Mouse (Mus musculus) MEL (cell line): ENCODE measurements at regions not wholly inside any gene's neighbourhood (a gene's known extent, or its start where the extent isn't known, plus 50 kb on each side); places are given as distances from the start of the nearest gene placed in this dataset.

Source experiments
- MAX ChIP-seq: IDR thresholded peaks from 2 replicates; pipeline ENCODE4 v1.6.1; 2011; ENCODE audit warnings: low read length, improper control_type of control experiment
- MAZ ChIP-seq: IDR thresholded peaks from 2 replicates; pipeline ENCODE4 v1.6.1; 2012; ENCODE audit warnings: low read depth, mild to moderate bottlenecking, inconsistent platforms, low read length, improper control_type of control experiment

DNA sequence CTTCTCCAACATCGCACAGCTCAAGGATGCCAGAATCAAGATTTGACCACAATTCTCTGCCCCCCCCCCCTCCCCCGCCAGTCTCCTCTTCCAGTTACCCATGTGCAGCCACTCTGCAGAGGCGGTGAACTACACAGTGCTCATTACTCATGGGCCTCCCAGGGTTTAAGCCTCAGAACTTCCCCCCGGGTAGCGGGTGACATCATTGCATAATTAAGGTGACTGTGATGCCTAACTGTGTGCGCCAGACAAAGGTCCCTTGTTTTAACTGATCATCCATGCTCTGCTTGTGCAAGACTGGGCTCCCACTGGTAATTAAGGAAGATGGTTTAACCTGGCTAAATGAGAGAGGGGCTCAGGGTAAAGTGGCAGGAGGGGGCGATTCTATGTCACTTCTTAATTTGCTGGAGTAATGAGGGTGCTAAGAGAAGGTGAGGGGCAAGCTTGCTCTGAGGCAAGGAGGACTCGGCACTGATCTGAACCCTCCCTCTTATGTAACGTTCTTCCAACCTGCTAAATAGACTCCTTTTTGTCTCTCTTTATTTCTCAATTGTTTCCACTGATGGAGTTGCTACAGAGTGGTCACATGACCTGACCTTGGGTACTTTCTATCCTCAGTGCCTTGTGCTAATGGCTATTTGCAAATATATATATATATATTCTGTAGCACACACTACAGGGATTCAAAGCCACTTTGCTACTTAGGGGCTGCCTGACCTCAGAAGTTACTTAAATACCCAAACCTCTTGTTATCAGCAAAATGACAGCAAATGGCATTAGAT is 126.2 kb downstream of the Gas1 start:
- TF ChIP-seq MAX (no peak), MAZ (no peak)
